Mouse (Mus musculus): ENCODE measurements around the gene Taf1a.

DNA sequence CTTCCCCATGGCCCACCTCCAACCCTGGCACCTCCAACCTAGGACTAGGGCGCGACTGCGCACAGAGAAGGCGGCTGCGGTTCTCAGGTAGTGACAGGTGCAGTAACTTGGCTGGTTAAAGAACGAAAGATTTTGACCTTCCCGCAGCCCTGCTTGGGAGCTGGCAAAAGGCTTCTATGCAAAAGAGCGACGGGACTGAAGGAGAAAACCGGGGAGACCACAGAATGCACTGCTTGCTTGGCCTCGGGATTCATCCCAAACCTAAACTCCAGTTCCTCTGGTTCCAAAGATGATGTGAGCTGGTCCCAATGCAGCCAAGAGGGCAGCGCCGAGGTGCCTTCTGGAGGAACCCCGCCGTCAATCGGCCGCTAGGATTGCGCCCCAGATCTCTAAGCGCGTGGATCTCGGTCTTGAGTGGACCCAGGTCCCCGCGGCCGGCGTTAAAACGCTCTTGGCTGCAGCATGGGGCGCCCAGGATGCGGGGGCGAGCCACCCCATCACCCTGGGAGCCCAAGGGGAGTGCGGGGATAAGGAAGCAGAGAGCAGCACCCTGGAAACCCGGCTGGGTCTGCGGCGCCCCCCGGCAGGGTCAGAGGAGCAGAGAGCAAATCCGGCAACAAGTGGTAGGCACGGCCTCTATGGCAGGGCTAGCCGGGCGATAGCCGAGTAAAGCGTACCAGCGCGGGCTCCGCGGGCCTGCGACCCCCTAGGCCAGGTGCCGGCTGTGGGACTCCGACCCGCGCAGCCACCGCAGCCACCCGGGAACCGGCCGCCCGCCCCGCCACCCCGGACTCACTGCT, 20.0 kb upstream of the Taf1a start:
- no peak for TF ChIP-seq HCFC1 (IDR thresholded peaks at IDR 0.05; ENCODE audit: borderline replicate concordance, insufficient read depth, low read length)
- no peak for TF ChIP-seq MAFK (IDR thresholded peaks at IDR 0.05; ENCODE audit: insufficient read depth, low read depth, low read length)
- no peak for TF ChIP-seq CHD2 (IDR thresholded peaks at IDR 0.05; ENCODE audit: low read depth, low read length)
